Mouse (Mus musculus) hindbrain, embryonic 13.5 days (tissue): ENCODE measurements at regions not wholly inside any gene's neighbourhood (a gene's known extent, or its start where the extent isn't known, plus 50 kb on each side); places are given as distances from the start of the nearest gene placed in this dataset.
"Not testable (repeated sequence)": the region's sequence is repeated elsewhere in the genome, so short reads cannot be mapped to it uniquely, and the experiment has no call there.

Source experiments
- ATAC-seq: fragments of 200-750 bp; cut with Nextera tagmentation; 2 replicates; pipeline ENCODE4 v1.8.0; 2017; ENCODE audit warnings: moderate TSS enrichment; ENCODE audit not compliant: low FRiP score
- H3K27ac ChIP-seq: fragments of 300-500 bp; sonication (generic); 2 replicates; pipeline ENCODE4 v1.5.1; 2015; ENCODE audit warnings: inconsistent platforms, mild to moderate bottlenecking, moderate library complexity
- H3K27me3 ChIP-seq: fragments of 300-500 bp; sonication (generic); 2 replicates; pipeline ENCODE4 v1.6.1; 2015; ENCODE audit warnings: mild to moderate bottlenecking, inconsistent platforms
- H3K36me3 ChIP-seq: fragments of 300-500 bp; sonication (generic); 2 replicates; pipeline ENCODE4 v1.6.1; 2015; ENCODE audit warnings: mild to moderate bottlenecking, inconsistent platforms
- H3K4me1 ChIP-seq: fragments of 300-500 bp; sonication (generic); replicated peaks from 2 replicates; pipeline ENCODE4 v1.6.1; 2015; ENCODE audit warnings: inconsistent platforms
- H3K4me2 ChIP-seq: fragments of 300-500 bp; sonication (generic); 2 replicates; pipeline ENCODE4 v1.6.1; 2015; ENCODE audit warnings: inconsistent platforms, mild to moderate bottlenecking, moderate library complexity
- H3K4me3 ChIP-seq: fragments of 300-500 bp; sonication (generic); 2 replicates; pipeline ENCODE4 v1.5.1; 2015; ENCODE audit warnings: mild to moderate bottlenecking, inconsistent platforms
- H3K9ac ChIP-seq: fragments of 300-500 bp; sonication (generic); 2 replicates; pipeline ENCODE4 v1.6.1; 2015; ENCODE audit warnings: mild to moderate bottlenecking, inconsistent platforms
- H3K9me3 ChIP-seq: fragments of 300-500 bp; sonication (generic); 2 replicates; pipeline ENCODE4 v1.6.1; 2016; ENCODE audit warnings: inconsistent platforms
- whole genome bisulfite sequencing: fragments of 180-500 bp; shearing (Covaris S2); methylation state at CpG from one replicate; pipeline ENCODE4 v1.1.7; 2015; 5-methylcytosine and 5-hydroxymethylcytosine counted together

DNA sequence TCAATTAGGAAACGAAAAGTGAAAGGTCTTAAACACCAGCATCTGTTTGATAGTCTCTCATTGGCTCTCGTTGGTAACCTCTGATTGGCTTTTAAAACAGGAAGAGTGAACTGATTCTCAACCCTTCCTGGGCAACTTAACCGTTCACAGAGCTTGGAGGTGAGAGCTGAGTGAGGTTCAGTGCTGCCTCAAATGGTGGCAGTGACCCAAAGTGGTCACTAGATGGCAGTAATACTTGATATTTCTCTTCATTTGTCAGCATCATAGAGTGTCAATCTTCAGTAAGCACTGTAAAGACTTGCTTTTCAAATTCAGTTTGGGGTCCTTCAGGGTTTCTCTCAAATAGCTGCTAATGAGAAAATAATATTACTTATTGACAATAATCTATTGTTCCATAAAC lies 321.8 kb upstream of the Gdi2 start:
- not testable (repeated sequence) for H3K27ac ChIP-seq, H3K4me2 ChIP-seq, H3K4me3 ChIP-seq, H3K4me1 ChIP-seq, H3K36me3 ChIP-seq, H3K27me3 ChIP-seq, H3K9ac ChIP-seq, H3K9me3 ChIP-seq
- 45% methylated on average over 3 of the region's 3 CpGs for WGBS
- 0 out of 2 replicates have a peak, but pooled peaks have one; percentile 43 for ATAC-seq

DNA sequence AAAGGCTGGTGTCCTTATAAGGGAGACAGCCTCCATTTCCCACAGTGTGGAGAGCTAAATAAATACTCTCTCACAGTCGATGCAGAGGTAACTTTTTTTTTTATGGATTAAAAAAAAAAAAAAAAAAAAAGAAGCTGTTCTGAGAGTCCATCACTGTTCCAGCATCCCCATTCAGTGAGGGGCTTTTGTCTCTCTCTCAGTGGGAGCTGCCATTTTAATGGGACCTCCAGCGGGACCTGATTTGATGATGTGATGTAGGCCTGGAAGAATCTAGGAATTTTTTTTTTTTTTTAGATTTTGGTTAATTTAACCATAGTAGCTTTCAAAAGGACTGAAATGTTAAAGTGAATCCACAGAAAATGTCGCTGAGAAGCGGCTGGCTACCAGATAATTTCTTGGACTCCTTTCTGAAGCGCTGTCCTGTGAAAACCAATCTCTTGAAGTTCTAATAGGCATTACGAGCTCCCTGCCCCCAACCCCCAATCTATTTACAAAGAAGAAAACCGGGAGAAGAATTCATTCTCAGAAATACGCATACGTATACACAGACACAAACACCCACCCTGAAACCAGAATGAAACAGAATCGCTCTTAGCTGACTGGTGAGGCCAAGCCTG lies 316.8 kb upstream of the Gdi2 start:
- not testable (repeated sequence) for H3K9ac ChIP-seq, H3K36me3 ChIP-seq, H3K9me3 ChIP-seq, H3K4me1 ChIP-seq, H3K27ac ChIP-seq, H3K27me3 ChIP-seq, ATAC-seq
- 47% methylated on average over 10 of the region's 10 CpGs for WGBS
- Histone ChIP-seq H3K4me3 (peak overlapping the region; percentile 21), H3K4me2 (peak overlapping the region; percentile 46)

DNA sequence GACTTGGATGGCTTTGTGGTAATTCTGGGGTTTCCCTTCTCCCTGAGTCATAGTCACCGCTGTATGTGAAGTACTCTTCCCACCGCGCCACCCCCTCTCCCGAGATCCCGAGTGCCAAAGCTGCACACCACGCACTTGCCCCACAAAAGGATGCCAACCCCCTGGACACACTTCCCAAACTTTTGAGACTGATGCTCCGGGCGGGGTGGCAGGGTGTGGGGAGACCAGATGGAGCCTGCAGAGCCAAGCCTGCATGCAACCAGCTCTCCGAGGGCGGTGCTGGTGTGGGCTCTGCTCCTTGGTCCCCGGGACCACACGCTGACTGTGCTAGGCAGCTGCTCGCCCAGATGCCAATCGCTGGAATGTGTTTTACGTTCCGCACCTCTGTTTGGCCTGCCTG lies 316.2 kb upstream of the Gdi2 start:
- H3K4me3 ChIP-seq = peak overlapping the region; percentile 21
- no peak overlapping the region for H3K27ac ChIP-seq
- H3K4me2 ChIP-seq = peak overlapping the region; percentile 46
- no peaks in the 10 kb centered on the region for H3K9me3 ChIP-seq
- H3K36me3 ChIP-seq = no peaks in the 10 kb centered on the region
- 44% methylated on average over 16 of the region's 16 CpGs for WGBS
- H3K27me3 ChIP-seq = no peaks in the 10 kb centered on the region
- 0 out of 2 replicates have a peak, but pooled peaks cover 4% of the 10 kb centered on the region for H3K4me1 ChIP-seq
- ATAC-seq = peak; percentile 75
- no peak overlapping the region for H3K9ac ChIP-seq

DNA sequence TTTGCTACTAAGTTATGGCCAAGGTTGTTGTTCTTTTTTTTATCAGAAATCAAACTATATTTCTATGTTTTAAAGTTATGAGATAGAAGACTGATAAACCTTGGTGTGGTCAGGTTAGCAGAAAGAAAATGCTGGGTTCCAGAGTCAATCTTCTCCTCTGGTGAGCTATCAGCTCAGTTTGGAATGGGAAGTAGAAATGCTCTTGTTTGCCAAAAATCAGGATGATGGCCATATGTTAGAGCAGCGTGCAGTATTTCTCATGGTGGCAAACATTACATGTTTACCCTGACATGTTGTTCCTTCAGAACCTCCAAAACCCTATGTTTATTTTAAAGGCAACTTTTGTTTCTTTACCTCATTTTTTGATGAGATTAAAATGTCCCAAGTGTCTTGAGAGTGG lies 279.5 kb upstream of the Gdi2 start:
- Histone ChIP-seq H3K4me3 (no peak overlapping the region), H3K27me3 (no peaks in the 10 kb centered on the region), H3K9me3 (0 out of 2 replicates have a peak, but pooled peaks cover 3% of the 10 kb centered on the region), H3K36me3 (no peaks in the 10 kb centered on the region), H3K4me1 (no peaks in the 10 kb centered on the region), H3K27ac (no peak overlapping the region), H3K9ac (no peak overlapping the region), H3K4me2 (no peak overlapping the region)
- 91% methylated on average over 1 of the region's 1 CpGs for WGBS
- ATAC-seq = no peak

DNA sequence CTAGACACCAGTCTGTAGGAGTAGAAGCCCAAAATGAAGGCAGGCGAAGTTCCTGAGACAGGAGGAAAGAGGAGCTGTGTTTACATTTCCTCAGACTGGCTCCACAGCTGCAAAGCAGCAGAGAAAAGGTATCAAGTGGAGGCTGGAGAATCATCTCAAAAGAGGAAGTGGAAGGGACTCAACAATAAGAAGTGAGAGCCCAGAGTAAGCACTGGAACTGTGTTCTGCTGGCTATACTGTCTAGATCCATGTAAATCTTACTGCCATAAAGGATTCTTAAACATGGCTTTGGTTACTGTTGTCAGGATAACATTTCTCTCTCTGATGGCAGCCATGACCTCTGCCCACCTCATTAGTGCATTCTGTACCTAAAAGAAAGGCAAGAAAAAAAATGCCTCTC lies 261.7 kb upstream of the Gdi2 start:
- not testable (repeated sequence) for H3K27ac ChIP-seq, H3K9ac ChIP-seq, H3K27me3 ChIP-seq, ATAC-seq, H3K4me2 ChIP-seq, H3K4me3 ChIP-seq, H3K9me3 ChIP-seq, H3K36me3 ChIP-seq, H3K4me1 ChIP-seq
- 62% methylated on average over 1 of the region's 1 CpGs for WGBS
